Mouse (Mus musculus) kidney, embryonic 15.5 days (tissue): Measurements from ENCODE around the gene Vasn. TPM values are rescaled to one million over a fixed set of nuclear protein-coding genes. Genes with fewer than 3 reads are reported as not detected.

Experiments used
- ATAC-seq: fragments of 200-750 bp; cut with Nextera tagmentation; replicated peaks from 2 replicates; pipeline ENCODE4 v1.8.0; 2017; ENCODE audit warnings: moderate TSS enrichment; ENCODE audit not compliant: low FRiP score
- H3K27ac ChIP-seq: fragments of 300-500 bp; sonication (generic); 2 replicates; pipeline ENCODE4 v1.5.1; 2015; ENCODE audit warnings: mild to moderate bottlenecking, inconsistent platforms
- H3K27me3 ChIP-seq: fragments of 300-500 bp; sonication (generic); 2 replicates; pipeline ENCODE4 v1.6.1; 2015; ENCODE audit warnings: inconsistent platforms
- H3K36me3 ChIP-seq: fragments of 300-500 bp; sonication (generic); 2 replicates; pipeline ENCODE4 v1.6.1; 2015; ENCODE audit warnings: inconsistent platforms
- H3K4me1 ChIP-seq: fragments of 300-500 bp; sonication (generic); 2 replicates; pipeline ENCODE4 v1.6.1; 2015; ENCODE audit warnings: inconsistent platforms
- H3K4me2 ChIP-seq: fragments of 300-500 bp; sonication (generic); 2 replicates; pipeline ENCODE4 v1.6.1; 2015; ENCODE audit warnings: moderate library complexity, mild to moderate bottlenecking, inconsistent platforms
- H3K4me3 ChIP-seq: fragments of 300-500 bp; sonication (generic); replicated peaks from 2 replicates; pipeline ENCODE4 v1.5.1; 2015; ENCODE audit warnings: mild to moderate bottlenecking, inconsistent platforms
- H3K9ac ChIP-seq: fragments of 300-500 bp; sonication (generic); 2 replicates; pipeline ENCODE4 v1.6.1; 2015; ENCODE audit warnings: mild to moderate bottlenecking, inconsistent platforms
- H3K9me3 ChIP-seq: fragments of 300-500 bp; sonication (generic); replicated peaks from 2 replicates; pipeline ENCODE4 v1.6.1; 2016; ENCODE audit warnings: inconsistent platforms
- WGBS: fragments of 180-500 bp; shearing (Covaris S2); methylation state at CpG from one replicate; pipeline ENCODE4 v1.1.7; 2015; ENCODE audit warnings: mixed read lengths; 5-methylcytosine and 5-hydroxymethylcytosine counted together
- polyA plus RNA-seq: library from polyadenylated mRNA; unstranded; fragments of >200 nt; fragmentation: Nextera tagmentation; extraction: Ambion mirVana; gene quantifications from 2 replicates; pipeline ENCODE4 v1.2.1, GENCODE M21; 2015

Gene Vasn
- polyA plus RNA-seq = 22.7 and 23.5 TPM in 2 replicates

DNA sequence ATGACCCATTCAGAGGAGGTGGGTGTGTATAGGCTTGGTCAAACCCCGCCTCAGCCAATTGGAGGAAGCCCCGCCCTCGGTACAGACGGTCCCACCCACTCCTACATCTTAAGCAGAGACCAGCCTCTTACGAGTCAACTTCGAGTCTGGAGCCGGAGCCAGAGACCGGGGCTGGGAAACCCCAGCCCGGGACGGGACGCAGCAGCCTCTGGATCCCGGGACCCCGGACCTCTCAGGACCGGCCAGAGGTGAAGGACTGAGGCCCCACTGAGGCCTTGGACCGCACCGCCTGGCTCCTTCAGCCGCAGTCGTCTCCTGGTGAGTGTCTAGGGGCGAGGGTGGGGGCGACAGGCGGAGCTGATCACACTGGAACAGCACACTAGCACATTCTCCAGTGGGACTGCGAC is at the start of gene Vasn, which contains the start of gene Dnaja3:
Gene Vasn (plus strand): TSS at position 111 of the 407 bp plus-strand sequence.
Gene Dnaja3 (plus strand): TSS at position 159 of the 407 bp plus-strand sequence.
- H3K36me3 ChIP-seq = peaks cover 12% of the 10 kb centered on the region; the same call in 1 of the 2 replicates
- peak within 1 kb of the TSS; percentile 76 for H3K4me3 ChIP-seq
- peaks cover 56% of the 10 kb centered on the region for H3K4me1 ChIP-seq
- H3K27ac ChIP-seq = peak within 1 kb of the TSS; percentile 96
- H3K9ac ChIP-seq = peak within 1 kb of the TSS; percentile 80
- H3K4me2 ChIP-seq = peak within 1 kb of the TSS; percentile 73
- H3K27me3 ChIP-seq = no peaks in the 10 kb centered on the region
- WGBS = under 1% methylated on average over 22 of the region's 22 CpGs
- peak; percentile 94 for ATAC-seq
- no peaks in the 10 kb centered on the region for H3K9me3 ChIP-seq

DNA sequence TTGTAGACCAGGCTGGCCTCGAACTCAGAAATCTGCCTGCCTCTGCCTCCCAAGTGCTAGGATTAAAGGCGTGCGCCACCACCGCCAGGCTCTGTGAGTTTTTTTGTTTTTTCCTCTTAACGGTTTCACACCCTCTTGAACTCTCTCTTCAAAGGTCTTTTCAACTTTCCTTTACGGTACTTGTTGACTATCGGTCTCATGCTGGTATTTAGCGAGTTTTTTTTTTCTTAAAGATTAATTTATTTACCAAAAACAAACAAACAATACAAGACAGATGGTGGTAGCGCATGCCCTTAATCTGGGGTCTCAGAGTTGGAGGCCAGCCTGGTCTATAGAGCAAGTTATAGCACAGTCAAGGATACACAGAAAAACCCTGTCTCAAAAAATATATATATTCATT is 49.5 kb upstream of the Vasn start:
- no peak for ATAC-seq
- Histone ChIP-seq H3K36me3 (peaks cover 18% of the 10 kb centered on the region), H3K27ac (no peak overlapping the region), H3K27me3 (no peaks in the 10 kb centered on the region), H3K4me2 (no peak overlapping the region), H3K9me3 (no peaks in the 10 kb centered on the region), H3K9ac (no peak overlapping the region), H3K4me1 (peaks cover 49% of the 10 kb centered on the region), H3K4me3 (no peak overlapping the region)
- 94% methylated on average over 9 of the region's 9 CpGs for WGBS

DNA sequence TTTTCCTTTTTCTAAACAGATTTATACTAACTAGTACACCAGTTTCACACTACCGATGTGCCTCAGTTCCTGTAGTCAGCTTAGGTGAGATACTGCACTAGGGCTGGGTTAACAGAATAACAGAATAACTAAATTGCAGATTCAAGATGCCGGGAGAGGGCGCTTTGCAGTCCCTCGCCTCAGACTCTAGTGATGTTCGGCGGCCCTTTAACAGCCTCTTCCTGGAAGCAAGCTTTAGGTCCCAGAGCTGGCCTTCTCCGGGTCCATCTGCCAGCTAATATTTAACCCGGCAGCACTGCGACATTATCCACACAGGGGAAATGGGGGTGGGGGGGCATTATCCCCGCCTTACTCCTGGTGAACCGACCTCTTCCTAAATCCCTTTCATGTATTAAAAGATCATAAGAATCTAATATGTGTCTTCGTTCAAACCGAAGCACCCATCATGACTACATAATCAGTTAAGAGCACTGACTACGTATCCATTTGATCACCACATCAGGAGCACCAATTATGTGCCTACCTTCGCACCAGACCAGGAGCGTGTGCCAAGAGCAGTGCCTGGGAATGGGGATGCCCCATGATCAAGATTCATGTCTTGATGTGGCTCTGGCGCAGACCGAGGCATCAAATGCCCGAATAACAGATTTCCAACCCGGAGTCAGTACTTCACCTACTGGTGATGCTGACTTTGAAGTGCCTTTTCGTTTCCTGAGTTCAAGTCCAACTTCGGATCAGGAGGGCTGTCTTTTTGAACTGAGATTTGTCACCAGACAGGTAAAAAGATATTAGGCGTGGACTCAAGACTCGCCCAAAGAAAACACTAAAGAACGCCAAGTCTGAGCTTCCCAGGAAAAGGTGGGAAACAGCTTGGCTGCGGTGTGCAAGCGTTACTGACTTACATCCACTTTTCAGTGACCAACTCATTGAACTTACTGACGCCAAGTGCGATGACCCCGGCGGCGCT is 46.5 kb upstream of the Vasn start:
- peak overlapping the region; percentile 79 for H3K4me3 ChIP-seq
- peaks cover 56% of the 10 kb centered on the region for H3K4me1 ChIP-seq
- peak overlapping the region; percentile 92 for H3K9ac ChIP-seq
- H3K9me3 ChIP-seq = no peaks in the 10 kb centered on the region
- H3K36me3 ChIP-seq = peaks cover 18% of the 10 kb centered on the region
- peak overlapping the region; percentile 97 for H3K27ac ChIP-seq
- peak overlapping the region; percentile 88 for H3K4me2 ChIP-seq
- no peak for ATAC-seq
- WGBS = 14% methylated on average over 32 of the region's 32 CpGs
- no peaks in the 10 kb centered on the region for H3K27me3 ChIP-seq

DNA sequence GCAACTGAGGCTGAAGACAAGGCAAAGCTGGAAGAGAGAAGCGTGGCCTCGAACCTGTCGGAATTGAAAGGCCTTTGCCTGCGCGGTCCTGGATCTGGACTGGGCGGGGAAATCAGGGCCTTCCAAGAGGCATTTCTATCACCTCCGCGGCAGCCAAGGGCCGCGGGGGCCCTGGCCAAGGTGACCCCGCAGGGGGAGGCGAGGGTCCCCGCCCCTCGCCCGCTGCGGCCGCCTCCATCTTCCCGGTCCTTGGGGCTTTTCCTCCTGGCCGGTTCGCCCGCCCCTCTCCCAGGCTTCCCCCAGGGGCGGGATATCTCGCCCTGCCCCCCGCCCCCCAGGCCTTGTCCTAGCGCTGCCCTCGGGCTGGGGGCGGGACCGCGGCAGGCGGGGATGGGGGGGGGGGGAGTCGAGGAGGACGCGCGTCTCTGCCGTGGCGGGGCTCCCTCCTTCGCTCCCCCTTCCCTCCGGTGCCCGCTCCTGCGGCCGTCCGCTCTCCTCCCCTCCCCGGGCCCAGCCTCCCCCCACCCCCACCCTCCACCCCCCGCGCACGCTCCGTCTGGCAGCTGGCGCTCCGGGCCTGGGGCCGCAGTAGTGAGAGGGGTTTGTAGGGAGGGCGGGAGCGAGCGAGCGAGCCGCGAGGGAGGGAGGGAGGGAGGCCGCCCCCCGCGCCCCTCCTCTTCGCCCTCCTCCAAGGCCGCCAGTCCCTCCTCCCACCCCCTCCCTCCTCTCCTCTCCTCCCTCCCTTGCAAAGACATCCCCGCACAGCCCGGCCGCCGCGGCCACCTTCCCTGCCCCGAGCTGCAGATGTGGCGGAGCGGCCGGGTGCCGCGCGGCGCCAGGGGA is 45.5 kb upstream of the Vasn start, which contains the start of gene Glis2:
Gene Glis2 (plus strand): TSS at position 743 of the 843 bp plus-strand sequence.
- Histone ChIP-seq H3K4me3 (peak within 1 kb of the TSS; percentile 79), H3K9ac (peak within 1 kb of the TSS; percentile 92), H3K27me3 (no peaks in the 10 kb centered on the region), H3K27ac (peak within 1 kb of the TSS; percentile 97), H3K4me2 (peak within 1 kb of the TSS; percentile 88), H3K36me3 (peaks cover 18% of the 10 kb centered on the region), H3K4me1 (peaks cover 64% of the 10 kb centered on the region), H3K9me3 (no peaks in the 10 kb centered on the region)
- ATAC-seq = peak; percentile 87
- WGBS = under 1% methylated on average over 45 of the region's 74 CpGs

DNA sequence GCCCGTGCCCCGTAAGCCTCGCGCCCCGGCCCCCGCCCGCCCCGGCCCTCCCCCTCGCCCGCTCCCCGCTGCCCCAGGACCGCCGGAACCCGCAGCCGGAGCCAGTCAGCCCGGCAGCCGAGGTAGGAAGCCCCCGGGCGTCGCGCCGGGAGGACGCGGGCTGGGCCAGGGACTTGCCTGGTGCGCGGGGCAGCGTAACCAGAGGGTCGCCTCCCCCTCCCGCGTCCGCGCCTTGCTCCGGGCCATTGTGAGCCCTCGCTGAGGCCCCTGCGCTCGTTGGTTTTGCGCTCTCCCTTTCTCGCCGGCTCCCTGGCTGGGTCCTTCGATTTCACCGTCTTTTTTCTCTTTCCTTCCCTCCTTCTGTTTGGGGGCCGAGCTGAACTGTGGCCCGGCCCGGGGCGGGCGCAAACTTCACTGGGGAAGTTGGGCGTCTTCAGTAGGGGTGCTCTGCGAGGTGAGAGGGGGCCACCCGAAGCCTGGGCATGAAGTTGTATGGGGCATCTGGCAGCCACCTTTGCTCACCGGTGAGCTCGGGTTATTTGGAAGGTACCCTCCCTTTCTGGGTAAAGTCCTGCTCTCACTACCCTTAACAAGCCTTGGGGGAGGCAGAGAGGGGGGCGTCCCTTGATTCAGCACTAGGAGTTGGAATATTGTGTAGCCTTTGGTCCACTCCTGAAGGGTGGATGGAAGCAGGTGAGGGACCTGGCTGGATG is 44.8 kb upstream of the Vasn start:
- peak overlapping the region; percentile 92 for H3K9ac ChIP-seq
- H3K27me3 ChIP-seq = no peaks in the 10 kb centered on the region
- H3K9me3 ChIP-seq = no peaks in the 10 kb centered on the region
- H3K36me3 ChIP-seq = peaks cover 11% of the 10 kb centered on the region
- WGBS = under 1% methylated on average over 45 of the region's 52 CpGs
- H3K4me1 ChIP-seq = peaks cover 72% of the 10 kb centered on the region
- peak overlapping the region; percentile 88 for H3K4me2 ChIP-seq
- peak; percentile 13; the same call in 1 of the 2 replicates for ATAC-seq
- peak overlapping the region; percentile 97 for H3K27ac ChIP-seq
- H3K4me3 ChIP-seq = peak overlapping the region; percentile 79

DNA sequence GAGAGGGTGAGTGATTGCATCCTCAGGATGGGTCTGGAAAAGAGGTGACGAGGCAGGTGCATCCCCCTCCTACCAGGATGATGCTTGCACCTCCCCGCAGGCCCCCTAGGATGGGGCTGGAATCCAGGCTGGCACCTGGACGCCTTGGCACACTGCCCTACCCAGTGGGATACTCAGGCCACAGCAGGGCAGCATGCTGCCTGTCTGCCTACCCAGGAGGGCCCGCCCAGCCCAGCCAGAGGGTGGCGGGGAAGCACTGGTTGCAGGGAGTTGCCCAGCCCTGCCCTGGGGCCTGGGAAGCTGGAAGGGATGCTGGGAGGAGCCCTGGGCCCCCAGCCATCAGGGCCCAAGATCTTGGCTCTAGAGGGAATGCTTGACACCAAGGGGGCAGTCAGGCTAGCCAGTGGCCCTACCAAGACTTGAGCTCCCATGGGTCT is 44.2 kb upstream of the Vasn start:
- WGBS = 1% methylated on average over 5 of the region's 5 CpGs
- H3K4me3 ChIP-seq = peak overlapping the region; percentile 79
- peaks cover 78% of the 10 kb centered on the region for H3K4me1 ChIP-seq
- H3K27me3 ChIP-seq = no peaks in the 10 kb centered on the region
- 0 out of 2 replicates have a peak, but pooled peaks have one; percentile 31 for ATAC-seq
- H3K36me3 ChIP-seq = peaks cover 5% of the 10 kb centered on the region
- H3K9ac ChIP-seq = peak overlapping the region; percentile 92
- H3K9me3 ChIP-seq = no peaks in the 10 kb centered on the region
- peak overlapping the region; percentile 88 for H3K4me2 ChIP-seq
- peak overlapping the region; percentile 97 for H3K27ac ChIP-seq

DNA sequence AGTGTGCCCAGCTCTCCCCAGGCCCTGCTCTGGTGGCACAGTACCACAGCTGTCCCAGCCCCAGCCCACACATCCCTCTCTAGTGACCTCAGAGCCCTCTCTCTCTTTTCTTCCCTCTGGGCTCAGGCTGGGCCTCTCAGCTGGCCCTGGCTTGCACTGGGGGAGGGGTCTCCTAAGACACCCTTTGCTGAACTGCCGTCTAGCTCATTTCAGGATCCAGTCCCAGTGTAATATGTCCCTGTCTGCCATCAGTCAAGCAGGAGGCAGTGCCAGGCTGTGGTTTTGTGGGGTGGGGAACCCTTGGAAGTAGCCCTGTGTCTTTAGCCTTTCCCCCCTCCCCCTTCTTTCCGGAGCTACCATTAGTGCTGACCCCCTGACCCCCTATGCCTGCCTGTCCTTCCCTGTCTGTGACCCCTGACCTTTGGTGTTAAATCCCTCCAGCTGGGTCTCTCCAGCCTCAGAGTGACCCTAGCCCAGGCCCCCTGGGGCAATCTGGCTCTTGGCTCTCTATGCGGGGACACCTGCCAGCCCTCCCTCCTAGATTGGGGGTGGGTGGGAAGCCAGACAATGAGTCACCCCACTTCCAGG is 43.5 kb upstream of the Vasn start:
- peaks cover 85% of the 10 kb centered on the region for H3K4me1 ChIP-seq

DNA sequence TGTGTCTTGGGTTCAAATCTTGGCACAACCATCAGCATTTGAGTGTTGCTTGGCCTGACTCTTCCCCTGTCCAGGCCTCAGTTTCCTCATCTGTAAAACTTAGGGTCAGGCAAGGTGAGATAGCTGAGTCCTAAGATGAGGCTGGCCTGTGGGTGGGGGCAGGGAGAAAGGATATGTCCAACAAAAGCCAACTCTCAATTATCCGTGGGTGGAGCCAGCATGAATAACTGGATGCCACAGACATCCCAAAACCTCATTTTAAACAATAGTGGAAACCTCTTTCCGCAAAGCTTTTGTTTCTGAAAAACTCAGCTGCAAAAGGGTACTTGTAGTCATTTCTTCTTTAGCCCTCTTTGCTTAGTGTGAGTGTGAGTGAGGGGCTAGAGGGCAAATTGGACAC is 42.9 kb upstream of the Vasn start:
- ATAC-seq = no peak
- H3K4me2 ChIP-seq = peak overlapping the region; percentile 88
- no peaks in the 10 kb centered on the region for H3K27me3 ChIP-seq
- peak overlapping the region; percentile 92 for H3K9ac ChIP-seq
- 58% methylated on average over 2 of the region's 2 CpGs for WGBS
- no peaks in the 10 kb centered on the region for H3K36me3 ChIP-seq
- peak overlapping the region; percentile 79 for H3K4me3 ChIP-seq
- peaks cover 88% of the 10 kb centered on the region for H3K4me1 ChIP-seq
- H3K9me3 ChIP-seq = no peaks in the 10 kb centered on the region
- H3K27ac ChIP-seq = peak overlapping the region; percentile 97

More for the DNA sequence above, 43.5 kb upstream of the Vasn start:
- H3K4me3 ChIP-seq = peak overlapping the region; percentile 79
- peak overlapping the region; percentile 97 for H3K27ac ChIP-seq
- 0 out of 2 replicates have a peak, but pooled peaks have one; percentile 23 for ATAC-seq
- H3K9ac ChIP-seq = peak overlapping the region; percentile 92
- no peaks in the 10 kb centered on the region for H3K9me3 ChIP-seq
- no peaks in the 10 kb centered on the region; the same call in 1 of the 2 replicates for H3K36me3 ChIP-seq
- peak overlapping the region; percentile 88 for H3K4me2 ChIP-seq
- H3K27me3 ChIP-seq = no peaks in the 10 kb centered on the region
- 10% methylated on average over 3 of the region's 3 CpGs for WGBS

DNA sequence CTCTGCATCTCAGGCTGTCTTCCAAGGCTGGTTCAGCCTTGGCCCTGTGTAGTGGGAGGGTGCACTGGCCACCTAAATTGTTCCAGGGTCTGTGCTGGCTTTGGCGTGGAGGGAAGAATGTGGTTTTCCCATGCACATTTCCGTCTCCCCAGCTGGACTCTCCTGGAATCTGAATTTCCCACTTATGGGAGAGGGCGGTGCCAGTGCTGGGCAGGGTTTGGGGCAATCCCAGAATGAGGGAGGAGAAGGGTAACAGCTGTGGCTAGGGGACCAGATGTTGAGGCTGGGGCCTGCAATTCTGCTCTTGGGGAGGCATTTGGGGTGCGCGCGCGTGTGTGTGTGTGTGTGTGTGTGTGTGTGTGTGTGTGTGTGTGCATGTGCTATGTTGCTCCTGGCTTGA is 42.4 kb upstream of the Vasn start:
- Histone ChIP-seq H3K4me2 (peak overlapping the region; percentile 88), H3K27me3 (no peaks in the 10 kb centered on the region), H3K27ac (peak overlapping the region; percentile 97), H3K36me3 (no peaks in the 10 kb centered on the region), H3K4me3 (peak overlapping the region; percentile 79), H3K9me3 (no peaks in the 10 kb centered on the region), H3K4me1 (peaks cover 88% of the 10 kb centered on the region), H3K9ac (peak overlapping the region; percentile 17; the same call in 1 of the 2 replicates)
- ATAC-seq = no peak
- 54% methylated on average over 7 of the region's 7 CpGs for WGBS

DNA sequence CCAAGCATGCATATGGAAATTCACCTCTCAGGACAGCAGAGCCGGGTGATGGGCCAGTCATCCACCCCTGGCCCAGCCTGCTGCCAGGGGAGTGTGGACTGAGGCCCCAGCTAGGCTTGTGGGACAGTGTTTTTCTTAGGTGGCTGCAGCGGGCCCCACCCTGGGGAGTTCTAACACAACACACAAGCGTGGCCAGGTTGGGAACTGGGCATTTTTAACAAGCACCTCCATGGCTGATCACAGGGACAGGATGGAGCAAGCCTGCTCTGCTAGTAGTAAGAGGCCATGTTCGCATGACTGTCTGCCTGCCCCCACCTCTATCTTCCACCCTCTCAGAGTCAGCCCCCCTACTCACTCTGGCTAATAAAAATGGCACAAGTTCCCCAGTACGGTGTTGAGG is 41.7 kb upstream of the Vasn start:
- Histone ChIP-seq H3K36me3 (no peaks in the 10 kb centered on the region), H3K27me3 (no peaks in the 10 kb centered on the region), H3K9ac (0 out of 2 replicates have a peak overlapping the region, but pooled peaks have one; percentile 12), H3K4me2 (peak overlapping the region; percentile 88), H3K27ac (peak overlapping the region; percentile 97), H3K9me3 (no peaks in the 10 kb centered on the region), H3K4me1 (peaks cover 88% of the 10 kb centered on the region), H3K4me3 (0 out of 2 replicates have a peak overlapping the region, but pooled peaks have one; percentile 79)
- 58% methylated on average over 5 of the region's 5 CpGs for WGBS
- ATAC-seq = no peak
